Mouse (Mus musculus) spleen, embryonic (tissue): ENCODE measurements around the gene Ube3b.

ENCODE experiments used
- CTCF ChIA-PET: fragments of 350-600 bp; sonication (Branson Sonifier 250); formaldehyde crosslinking; loops from one replicate; lab custom pipeline; 2022; lab: Charles Lee

Ube3b gene

GRCm38 (mm10) chr5:114373581-114373980 lies 6.8 kb upstream of the Ube3b start:
- CTCF ChIA-PET, result no interaction called here

DNA sequence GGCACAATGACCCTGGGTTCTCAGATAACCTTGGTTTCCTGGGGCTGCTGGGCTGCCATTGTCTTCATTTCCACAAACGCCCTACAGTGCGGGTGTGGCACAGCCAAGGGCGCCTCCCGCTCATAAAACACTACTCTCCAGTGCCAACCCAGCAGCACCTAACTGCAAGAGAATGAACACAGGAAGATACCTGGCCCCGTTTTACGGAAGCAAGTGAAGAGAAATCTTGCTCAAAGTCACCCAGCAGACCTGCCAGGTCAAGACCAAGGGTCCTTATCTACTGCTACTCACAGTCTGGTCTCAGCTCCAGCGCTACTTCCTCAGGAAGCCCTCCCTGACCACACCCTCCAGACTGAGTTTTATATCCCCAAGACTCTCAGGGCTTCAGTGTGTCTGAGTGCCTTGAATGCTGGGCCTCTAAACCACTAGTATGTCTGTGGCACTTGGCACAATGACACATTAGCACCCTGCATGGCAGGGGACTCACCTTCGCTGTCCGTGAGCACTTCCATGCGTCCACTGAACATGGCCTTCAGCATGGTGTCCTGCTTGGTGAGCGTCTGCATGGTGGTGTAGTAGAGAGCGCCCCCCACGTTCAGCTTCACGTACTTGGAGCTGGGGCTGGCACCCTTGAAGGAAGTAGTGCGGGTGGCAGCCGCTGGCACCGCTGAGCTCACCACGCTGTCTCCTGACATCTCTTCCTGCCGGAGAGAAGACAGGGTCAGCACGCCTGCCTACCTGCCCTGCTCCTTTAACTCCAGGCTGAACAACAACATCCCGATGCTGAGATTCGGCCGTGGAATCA lies 5.8 kb upstream of the Ube3b start:
- CTCF ChIA-PET, result no interaction called here

DNA sequence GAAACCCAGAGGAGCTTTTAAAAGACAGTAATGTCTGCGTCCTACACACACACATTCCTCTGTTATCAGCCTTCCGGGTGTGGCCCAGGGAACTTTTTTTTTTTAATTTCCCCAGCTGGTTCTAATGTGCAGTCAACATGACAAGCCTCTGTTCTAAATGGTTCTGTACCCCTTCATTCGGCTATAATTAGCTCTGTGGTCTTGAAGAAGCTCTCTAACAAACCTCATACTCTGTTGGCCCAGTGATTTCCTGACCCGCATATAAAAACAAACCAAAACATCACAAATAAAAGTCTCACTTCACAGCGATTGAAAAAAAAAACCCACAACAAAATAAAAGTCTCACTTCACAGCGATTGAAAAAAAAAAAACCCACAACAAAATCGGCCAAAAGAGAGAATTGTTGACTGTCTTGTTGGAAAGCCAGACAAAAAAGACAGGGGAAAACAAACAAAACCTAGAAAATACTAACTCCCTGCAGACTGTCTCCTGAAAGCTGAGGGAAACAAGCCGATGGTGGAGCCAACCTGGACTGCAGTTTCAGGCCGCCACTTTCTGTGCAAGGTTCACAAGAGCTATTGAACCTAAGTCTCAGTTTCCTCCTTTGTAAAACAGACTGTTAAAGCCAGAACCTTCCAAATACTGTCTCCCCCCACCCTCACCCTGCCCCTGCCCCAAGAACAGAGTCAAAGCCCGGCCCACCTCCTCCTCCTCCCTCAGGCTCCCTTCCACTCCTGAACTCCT lies 2.1 kb upstream of the Ube3b start:
- CTCF ChIA-PET, result interaction anchor here (0.8 to 0.9 kb wide), 2 partner anchors 298 to 504 kb away, joined by 7 to 12 read pairs; no protein-coding TSS in a partner anchor

DNA sequence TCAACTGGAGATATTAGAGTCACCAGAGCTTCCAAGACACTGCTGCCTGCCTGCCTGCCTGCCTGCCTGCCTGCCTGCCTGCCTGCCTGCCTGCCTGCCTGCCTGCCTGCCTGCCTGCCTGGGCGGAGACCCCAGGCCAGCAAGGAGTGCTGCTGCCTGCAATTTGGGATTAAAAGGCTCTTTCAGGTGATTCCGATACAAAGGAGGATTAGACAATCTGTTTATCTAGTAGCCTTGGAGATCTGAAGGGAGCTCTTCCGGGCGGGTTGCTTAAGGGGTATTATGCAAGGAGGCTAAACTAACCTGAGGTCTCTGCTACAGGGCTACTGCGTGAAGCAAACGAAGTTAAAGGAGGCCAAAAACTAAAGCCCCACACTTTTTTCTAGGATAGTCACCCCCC lies 1.5 kb upstream of the Ube3b start:
- CTCF ChIA-PET, result interaction anchor here (0.6 to 0.9 kb wide), 4 partner anchors 50 to 967 kb away, joined by 5 to 17 read pairs (median 8); no protein-coding TSS in a partner anchor

DNA sequence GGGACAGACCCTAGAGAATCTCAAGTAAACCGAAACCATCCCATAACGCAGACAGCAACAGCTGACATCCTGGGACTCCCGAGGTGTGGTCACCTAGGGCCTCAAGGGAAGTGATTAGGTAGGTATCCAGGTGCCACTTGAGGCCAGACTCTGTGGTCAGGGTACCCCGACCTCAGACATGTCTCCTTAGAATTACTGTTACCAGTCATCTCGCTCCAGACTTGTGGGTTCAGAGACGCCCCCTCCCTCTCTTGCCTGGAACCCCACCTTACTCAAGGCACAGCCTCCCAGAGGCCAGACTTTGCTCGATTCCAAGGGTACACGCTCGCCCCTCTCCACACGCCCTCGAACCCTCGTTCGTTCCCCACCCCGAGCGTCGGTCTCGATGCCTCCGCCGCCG lies 644 bp upstream of the Ube3b start:
- CTCF ChIA-PET, result interaction anchor here (0.6 to 0.8 kb wide), 5 partner anchors 50 to 1159 kb away, joined by 4 to 17 read pairs (median 7); no protein-coding TSS in a partner anchor

DNA sequence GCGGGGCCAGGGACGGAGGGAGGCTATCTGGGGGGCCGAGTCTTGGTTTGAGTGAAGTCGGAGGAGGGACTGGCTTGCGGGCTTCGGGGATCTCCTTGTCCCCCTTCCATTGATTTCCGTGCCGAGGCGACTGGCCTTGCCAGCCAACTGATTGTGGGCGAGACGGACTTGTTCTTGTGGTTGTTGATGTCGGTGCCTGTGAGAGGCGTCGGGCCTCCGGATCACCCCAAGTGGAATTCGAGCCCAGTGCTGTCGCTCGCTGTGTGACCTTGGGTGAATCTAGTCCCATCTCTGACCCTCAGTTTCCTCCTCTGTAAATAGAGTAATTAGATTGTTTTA lies 575 bp downstream of the Ube3b start:
- CTCF ChIA-PET, result interaction anchor here (0.7 kb wide), 1 partner anchor 69 kb away, joined by 3 read pairs; no protein-coding TSS in a partner anchor

- CTCF ChIA-PET, result no interaction called here
Measured at GRCm38 (mm10) chr5:114383184-114383904, 2.9 kb downstream of the Ube3b start.

DNA sequence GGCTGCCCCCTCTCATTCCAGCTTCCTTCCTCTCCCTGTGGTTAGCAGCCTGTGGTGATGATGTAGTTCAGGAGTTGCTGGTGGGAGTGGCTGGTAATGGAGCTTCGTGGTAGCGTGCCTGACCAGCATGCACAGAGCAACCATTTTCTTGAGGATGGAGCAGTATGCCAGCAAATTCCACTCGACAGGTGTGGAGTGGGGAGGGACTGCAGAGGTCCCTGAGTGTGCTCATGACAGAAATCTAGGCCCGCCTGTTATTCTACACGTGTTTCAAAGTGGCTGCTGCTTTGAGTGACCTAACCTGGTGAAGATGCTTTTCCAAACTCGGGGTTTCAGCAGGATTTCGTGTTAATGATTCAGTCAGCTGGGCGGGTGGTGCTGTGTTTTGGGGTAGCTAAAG lies 4.0 kb downstream of the Ube3b start:
- CTCF ChIA-PET, result no interaction called here

- CTCF ChIA-PET, result interaction anchor here (0.5 kb wide), 1 partner anchor 69 kb away, joined by 3 read pairs; no protein-coding TSS in a partner anchor
Measured at GRCm38 (mm10) chr5:114393169-114393568, 12.8 kb downstream of the Ube3b start.

- CTCF ChIA-PET, result no interaction called here
Measured at GRCm38 (mm10) chr5:114406592-114406991, 26.2 kb downstream of the Ube3b start.

DNA sequence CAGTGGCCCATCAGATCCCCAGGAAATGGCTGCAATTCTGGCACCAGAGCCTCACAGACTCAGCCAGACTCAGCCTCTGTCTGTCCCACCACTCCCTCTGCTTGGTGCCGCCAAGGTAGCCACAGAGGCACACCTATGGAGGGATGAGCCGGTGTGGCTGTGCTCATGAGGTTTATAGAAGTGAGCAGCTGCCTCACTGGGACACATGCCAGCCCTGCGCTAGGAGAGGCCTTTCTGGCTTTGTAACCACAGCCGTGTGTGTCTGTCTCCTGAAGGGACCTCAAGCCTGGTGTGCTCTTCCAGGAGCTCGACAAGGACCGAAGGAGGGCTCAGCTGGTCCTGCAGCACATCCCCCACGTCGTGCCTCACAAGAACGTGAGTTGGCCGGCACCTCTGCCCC lies 26.9 kb downstream of the Ube3b start:
- CTCF ChIA-PET, result no interaction called here

- CTCF ChIA-PET, result no interaction called here
Measured at GRCm38 (mm10) chr5:114407810-114408209, 27.4 kb downstream of the Ube3b start.

DNA sequence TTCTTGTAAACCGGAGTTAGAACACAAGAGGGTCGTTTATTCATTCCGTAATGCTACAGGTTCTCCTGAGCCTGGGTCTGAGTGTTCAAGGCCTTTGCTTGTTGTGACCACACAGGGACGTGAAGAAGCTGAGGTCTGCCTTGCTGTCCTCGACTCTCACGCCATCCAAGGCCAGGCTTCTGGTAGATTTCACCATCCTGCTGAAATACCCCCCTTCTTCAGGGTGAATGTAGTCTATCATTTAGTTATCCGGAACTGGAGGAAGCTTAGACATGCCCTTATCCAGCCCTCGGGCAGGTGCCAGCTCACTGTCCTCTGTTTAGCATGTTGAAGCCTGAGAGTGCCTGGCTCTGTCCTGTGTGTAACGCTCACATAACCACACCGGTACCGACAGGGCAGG lies 28.4 kb downstream of the Ube3b start:
- CTCF ChIA-PET, result no interaction called here

DNA sequence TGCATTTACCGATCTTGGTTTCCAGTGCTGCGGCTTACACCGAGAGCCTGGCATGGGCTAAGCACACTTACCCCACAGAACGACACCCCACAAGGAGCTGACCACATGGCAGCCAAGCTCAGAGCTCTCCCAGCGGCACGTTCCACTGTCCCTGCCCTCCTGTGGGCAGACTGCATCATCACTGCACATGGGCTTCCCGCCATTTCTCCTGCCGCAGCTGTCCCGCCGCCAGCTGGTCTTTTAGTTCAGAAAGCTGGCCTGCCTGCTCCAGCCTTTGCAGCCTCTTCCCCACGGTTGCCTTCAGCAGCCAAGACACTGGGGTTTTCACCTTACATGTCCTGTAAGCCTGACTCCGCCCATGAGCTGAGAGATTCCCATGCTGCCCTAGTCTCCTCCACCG lies 30.0 kb downstream of the Ube3b start:
- CTCF ChIA-PET, result no interaction called here

DNA sequence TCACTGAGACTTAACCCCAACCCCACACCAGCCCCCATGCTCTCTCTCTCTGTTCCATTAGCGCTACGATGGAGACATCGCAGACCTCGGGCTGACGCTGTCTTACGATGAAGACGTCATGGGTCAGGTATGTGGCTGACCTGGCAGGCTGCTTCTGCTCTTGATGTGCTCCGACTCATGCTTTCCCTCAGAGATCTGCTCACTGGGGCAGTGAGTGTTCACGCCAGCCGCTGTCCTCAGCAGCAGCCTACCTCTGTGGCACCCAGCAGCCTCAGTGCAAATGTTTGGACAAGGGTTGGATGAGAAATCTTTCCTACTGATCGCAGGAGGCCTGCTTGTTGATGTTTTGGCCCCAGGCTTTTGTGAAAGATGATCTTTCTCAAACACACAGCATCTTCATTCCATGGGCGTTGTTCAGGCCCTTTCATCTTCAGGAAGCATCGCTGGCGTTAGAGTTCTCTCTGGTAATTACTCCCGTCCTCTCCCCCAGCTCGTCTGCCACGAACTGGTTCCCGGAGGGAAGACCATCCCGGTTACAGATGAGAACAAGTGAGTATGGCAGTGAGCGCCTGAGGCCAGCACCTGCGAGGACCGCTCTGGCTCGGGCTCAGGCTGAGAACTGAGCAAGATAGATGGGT lies 32.1 kb downstream of the Ube3b start:
- CTCF ChIA-PET, result no interaction called here

DNA sequence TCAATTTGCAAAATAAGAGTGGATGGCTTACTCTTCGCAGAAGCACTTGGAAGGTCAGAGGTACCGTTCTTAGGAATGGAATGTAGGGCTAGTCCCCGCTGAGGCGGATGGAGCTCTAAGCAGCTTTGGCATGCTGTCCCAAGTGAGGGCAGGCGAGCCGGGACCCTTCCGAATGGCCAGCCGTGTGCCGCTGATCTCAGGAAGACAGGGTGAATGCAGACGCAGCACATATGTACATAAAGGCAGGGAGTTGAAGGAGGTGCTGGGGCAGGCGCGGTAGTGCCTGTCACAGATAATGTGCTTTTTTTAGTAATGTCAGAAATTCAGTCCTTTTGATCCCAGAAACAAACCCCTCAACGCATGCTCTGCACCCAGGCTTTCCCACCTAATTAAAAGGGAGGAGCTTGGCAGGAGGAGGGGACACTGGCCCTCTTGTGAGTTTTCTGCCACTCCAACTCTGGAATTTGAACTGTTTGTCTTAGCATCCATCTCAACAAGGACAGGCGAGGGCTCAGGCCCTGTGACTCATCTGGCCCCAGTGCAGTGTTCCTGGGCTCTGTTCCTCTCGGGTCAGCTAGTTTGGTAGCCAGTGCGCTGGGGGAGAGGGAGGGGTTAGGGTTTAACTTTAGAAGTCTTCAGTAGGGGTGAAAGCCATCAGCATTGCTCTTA lies 32.8 kb downstream of the Ube3b start:
- CTCF ChIA-PET, result no interaction called here

DNA sequence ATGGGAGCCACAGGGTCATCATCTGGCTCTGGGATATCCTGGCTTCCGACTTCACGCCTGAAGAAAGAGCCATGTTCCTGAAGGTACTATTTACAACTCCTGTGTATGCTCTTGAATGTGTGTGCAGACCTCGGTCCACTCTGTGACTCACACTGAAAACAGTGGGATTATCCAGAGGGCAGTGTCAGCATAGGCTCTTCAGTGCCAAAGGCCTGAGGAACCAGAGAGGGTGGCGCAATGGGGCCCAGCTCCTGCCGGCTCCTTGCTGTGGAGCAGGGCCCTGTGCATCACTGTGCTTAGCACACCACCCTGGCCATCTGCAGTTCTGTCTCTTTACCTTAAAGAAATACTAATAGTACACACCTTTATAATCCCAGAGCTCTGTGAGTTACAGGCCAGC lies 35.2 kb downstream of the Ube3b start:
- CTCF ChIA-PET, result no interaction called here

DNA sequence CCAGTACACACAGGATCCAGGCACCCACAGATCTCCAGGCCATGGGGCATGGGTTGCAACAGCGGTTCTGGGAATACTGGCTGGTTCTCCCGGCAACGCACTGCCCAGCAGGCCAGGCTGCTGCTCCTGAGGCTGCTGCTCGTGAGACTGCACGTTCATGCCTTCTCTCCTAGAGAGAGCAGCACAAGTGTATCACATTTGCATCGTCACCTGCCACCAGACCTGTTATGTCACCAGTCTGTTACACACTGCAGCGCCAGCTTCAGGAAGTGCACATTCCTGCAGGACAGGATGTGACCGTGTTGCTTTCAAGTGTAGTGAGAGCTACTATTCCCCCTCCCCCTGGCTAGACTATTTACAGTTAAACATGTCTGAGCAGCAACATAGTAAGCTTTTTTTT lies 36.4 kb downstream of the Ube3b start:
- CTCF ChIA-PET, result no interaction called here

DNA sequence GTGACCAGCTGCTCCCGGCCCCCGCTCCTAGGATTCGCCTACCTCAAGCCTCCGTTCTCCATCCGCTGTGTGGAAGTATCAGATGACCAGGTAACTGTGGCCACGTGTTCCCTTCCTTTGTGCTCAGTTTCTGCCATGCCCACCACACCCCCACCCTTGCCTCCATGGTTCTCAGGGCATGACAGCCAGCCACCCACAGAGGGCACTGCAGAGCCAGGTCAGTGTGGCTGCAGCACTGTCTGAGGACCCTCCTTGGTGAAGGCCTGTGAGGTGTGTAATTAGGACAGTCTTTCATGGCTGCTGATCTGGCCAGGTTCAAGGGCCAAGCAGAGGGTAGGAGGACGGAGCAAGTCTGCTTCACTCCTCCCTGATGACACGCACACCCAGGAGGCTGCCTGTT lies 38.1 kb downstream of the Ube3b start:
- CTCF ChIA-PET, result interaction anchor here (0.7 kb wide), 1 partner anchor 1215 kb away, joined by 4 read pairs; no protein-coding TSS in a partner anchor

DNA sequence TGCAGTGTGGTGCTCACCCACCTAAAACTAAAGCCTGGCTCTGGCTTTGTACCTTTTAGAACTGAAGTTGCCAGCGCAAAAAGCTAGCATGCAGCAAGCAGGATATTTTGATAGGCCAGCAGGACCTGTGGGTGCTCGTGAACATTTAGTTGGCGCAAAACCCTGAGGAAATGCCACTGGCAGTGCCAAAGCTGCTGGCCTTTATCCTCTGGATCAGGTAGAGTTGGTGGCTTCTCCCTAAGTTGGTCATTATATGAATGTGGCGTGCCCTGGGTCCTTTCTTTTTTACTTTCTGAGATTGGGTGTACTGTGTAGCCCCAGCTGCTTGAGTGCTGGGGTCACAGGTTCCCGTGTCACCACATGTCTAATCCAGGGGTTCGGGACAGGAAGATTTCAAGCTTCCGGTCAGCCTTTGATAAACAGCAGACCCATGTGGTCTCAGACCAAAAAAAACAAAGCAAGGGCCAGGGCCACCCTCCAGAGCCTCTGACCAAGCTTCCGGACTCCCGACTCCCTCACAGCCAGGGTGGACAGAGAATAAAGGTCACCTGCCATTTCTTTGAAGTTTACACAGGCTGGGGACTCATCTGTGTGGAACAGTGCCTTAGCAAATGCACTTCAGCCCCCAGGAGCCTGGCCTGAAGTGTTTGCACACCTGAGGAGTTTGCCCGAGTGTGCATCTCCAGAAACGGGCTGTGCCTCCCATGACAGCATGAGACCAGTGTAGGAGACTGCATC lies 41.3 kb downstream of the Ube3b start:
- CTCF ChIA-PET, result no interaction called here
